Mouse (Mus musculus): ENCODE measurements around the gene Lmo2.
A peak's percentile ranks its signal among the peaks of the same experiment; 100 is the strongest.
"Not testable (repeated sequence)": the region's sequence is repeated elsewhere in the genome, so short reads cannot be mapped to it uniquely, and the experiment has no call there.

Gene Lmo2

DNA sequence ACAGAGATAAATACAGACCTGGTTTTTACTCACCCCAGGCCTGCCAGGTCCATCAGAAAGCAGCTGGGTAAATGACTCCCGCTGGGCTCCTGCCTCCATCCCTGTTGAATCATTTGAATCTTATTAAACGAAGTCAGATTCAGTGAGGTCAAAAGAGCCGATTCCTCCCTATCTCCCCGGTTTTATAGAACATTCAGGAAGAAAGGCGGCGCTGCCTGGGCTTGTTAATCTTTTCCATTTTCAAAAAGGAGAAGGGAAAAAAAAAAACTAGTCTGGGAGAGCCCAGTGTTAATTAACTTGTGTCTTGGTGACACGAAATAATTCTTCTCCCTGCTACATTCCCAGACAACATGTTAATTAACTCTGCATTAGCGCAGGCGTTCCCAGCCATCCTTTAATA is 19.9 kb downstream of the Lmo2 start:
- no peak for DNase-seq (ENCODE audit: low spot score in 2 of 2)

DNA sequence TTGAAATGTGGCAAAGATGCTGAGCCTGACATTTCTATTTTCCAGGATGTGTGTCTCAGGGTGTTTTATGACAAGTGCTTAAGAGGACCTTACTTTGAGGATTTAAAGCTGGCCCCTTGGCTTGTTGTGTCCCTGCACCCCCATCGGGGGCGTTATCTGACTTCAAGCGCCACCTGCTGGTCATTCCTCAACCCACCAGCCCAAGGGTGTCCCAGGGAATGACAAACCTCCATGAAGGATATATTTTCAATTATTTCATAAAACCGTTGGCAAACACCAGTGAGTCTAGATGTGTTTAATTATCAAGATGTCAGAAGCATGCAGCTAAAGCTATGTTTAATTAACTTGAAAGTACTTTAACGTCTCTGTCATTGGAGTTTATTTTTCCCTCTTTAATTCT is 24.5 kb downstream of the Lmo2 start:
- peak; percentile 62 to 67 for DNase-seq (ENCODE audit: low spot score in 2 of 2)

DNA sequence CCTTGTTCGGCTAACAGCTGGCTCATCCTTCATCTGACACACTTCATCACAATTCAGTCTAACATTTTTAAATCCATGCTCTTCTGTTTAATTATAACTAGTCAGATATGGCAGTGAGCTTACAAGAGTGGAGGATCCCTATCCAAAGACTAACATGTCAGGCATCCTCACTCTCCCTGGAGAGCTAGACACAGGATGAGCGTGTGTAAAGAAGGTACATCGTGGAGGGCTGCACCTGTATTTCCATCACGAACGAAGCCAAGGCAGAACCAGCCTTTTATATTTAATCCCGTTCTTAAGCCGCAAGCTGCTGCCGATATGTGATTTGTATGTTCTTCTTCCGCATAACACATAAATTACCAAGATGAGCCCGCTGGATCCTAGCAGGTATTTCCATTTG is 25.4 kb downstream of the Lmo2 start:
- DNase-seq (ENCODE audit: low spot score in 2 of 2) = no peak

DNA sequence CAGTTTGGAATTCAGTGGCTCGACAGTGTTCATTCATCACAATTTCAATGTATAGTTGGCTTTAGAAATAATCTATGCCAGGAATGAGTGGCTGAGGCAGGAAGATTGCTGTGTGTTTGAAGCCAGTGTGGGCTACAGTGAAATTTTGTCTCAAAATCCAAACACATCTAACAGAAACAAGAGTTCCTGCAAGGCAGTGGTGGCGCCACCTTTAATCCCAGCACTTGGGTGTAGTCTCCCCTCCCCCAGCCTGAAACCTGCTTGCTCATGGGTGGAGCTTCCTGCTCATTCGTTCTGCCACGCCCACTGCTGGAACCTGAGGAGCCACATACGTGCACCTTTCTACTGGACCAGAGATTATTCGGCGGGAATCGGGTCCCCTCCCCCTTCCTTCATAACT is 29.8 kb downstream of the Lmo2 start:
- DNase-seq (ENCODE audit: low spot score in 2 of 2) = not testable (repeated sequence)

DNA sequence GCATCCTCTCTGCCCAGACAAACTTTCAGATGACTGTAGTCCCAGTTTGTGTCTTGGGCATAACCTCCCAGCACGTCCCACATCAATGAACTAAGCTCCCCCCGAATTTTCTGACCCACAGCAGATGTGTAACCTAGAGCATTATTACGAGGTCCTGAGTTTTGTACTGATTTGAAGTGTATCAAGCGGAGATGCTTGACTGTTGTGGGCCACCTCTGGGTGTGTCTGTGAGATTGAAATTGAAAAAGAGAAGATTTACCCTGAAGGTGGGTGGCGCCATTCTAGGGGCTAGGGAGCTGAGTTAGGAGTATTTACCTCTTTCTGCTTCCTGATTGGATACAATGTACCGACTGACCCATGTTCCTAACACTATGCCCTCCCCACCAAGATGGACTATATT is 31.9 kb downstream of the Lmo2 start:
- no peak for DNase-seq (ENCODE audit: low spot score in 2 of 2)

DNA sequence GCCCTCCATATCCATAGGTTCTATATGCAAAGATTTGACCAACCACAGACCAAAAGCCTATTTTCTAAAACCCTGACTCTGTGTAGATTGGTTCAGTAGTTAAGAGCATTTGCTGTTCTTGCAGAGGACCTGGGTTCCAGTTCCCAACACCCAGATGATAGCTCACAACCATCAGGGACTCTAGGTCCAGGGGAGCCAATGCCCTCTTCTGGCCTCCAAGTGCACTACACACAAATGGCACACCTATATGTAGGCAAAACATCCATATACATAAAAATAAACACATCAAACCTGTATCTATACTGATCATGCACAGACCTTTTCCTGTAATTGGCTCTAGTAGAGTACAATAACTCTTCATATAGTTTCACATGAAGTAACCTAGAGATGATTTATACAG is 33.5 kb downstream of the Lmo2 start:
- DNase-seq (ENCODE audit: low spot score in 2 of 2) = no peak

DNA sequence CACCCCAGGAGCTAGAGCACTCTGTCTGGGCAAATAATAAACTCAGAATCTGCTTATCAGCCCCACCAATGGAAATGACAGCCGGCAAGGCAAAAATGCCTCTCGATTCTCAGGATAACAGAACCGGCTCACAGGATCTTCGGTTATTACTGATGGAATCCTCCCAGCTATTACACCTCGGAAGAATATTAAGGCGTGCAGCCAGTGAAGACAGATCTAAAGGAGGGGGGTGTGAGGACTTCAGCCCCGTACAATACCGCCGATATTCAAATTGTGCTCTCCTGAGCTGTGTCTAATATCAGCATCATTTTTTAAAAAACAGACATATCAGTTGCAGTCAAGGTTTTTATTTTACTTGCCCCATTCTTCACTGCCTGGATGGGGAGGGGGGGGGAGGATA is 34.4 kb downstream of the Lmo2 start:
- no peak for DNase-seq (ENCODE audit: low spot score in 2 of 2)

DNA sequence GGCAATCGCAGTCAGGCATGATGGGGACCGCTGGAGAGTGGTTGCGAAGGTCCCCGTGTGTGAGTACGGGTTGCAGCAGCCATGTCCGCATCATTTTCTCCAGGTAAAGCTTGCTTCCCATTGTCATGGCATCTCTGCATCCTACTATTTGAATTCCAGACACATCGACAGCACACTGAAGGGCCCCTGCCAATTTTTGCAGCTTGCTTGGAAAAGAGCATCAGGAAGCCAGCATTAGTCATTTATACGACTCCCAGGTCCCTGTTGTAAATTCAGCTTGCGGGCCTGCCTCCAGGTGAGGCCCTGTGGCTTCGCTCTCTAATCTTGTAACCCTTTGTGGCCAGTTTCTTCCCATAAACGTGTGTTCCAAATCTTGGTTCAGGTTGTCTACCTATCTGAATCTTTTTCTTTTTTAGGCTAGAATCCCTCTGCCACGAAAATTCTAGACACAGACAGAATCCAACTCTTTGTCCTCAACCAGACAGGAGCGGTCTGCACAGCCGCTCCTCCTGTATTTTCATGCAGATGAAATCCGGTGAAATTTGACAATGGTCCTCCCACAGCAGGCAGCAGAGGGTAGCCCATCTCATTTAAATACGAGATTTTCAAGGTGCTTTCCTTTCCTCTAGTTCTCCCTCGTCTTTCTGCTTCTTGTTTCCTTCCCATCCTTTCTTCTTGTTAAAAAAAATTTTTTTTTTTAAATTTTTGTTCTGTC is 35.0 kb downstream of the Lmo2 start:
- no peak for DNase-seq (ENCODE audit: low spot score in 2 of 2)

DNA sequence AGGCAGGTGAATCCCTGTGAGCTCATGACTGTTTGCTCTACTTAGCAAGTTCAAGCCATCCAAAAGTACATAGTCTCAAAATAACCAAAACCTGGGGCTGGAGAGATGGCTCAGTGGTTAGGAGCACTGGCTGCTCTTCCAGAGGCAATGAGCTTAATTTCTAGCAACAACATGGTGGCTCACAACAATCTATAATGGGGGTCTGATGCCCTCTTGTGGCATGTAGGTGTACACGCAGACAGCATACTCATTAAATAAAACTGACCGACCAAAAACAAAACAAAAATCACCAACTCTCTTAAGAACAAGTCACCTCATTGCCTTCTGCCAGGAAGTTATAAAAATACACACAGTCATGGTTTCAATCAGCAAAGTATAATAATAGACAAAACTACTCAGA is 43.3 kb downstream of the Lmo2 start:
- DNase-seq (ENCODE audit: low spot score in 2 of 2) = no peak

DNA sequence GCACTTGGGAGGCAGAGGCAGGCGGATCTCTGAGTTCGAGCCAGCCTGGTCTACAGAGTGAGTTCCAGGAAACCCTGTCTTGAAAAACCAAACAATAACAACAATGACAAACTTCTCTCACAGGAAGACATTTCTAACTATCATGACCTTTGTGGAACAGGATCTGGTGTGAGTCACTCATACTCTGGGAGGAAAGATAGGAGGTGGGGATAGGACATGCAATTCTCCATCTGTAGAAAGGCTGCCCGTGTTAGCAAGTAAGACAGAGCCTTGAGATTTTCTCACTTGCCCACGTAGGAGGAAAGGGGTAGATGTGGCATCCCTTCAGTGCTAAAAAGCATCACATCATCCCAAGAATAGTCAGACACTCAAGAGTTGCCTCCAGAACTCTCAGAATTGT is 44.1 kb downstream of the Lmo2 start:
- DNase-seq (ENCODE audit: low spot score in 2 of 2) = no peak

DNA sequence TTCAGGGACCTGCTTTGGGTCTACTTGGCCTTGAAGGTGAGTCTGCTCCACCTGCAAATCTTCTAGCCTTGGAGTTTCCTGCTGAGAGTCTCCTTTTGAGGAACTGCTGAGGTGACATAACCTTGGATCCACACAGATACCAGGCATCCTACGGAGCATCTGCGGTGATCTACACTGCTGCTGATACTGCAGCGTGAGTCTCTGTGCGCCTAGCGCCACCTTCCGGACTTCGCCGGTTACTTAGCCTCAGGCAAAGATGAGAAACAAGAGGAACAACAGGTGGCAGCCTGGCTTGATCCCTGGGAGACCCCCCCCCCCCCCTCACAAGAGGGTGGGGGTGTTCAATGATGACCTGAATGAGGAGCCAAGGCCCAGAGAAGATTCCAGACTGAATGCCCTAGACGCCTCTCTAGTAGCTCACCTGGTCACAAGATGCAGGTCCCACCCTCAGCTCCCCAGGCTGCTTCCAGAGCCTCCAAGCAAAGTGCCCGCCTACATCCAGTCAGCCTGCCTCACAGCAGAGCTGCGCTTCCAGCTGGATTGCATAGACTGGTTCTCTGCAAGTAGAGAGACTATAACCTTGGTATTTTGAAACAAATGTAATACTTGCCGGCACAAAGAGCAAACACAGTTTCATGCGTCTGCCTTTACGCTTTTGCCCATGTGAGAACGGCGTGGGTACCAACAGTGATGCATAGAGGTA is 45.1 kb downstream of the Lmo2 start:
- DNase-seq (ENCODE audit: low spot score in 2 of 2) = peak; percentile 61 to 82

DNA sequence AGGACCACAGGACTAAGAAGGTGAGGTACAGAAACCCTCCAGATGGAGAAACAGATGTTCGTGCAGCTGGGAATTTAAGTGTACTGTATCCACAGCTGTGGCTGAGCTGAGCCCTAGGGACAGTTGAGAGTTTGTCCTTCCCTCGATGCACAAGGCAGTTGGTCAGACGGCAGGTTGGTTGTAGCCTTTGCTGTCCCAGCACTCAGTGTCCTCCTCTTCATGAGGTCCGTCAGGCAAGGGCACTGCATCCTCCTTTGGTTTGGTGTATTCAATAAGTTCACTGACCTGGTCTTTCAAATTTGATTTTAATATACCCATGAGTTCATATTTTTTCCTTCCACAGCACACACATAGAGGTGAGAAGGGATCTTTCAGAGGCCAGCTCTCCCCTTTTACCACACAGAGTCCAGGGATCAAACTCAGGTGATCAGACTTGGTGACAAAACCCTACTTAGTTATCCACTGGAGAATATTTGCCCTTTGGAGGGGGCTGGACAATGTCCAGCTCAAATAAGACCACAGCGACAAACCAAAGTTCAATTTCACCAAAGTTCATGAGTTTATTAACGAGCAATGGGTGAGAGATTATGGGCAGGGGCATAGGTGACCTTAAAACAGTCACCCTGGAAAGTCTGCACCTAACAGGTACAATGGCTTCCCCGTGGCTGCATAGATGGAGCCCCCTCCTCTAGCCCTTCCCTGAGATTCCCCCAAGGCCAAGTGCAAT is 50.2 kb downstream of the Lmo2 start:
- no peak for DNase-seq (ENCODE audit: low spot score in 2 of 2)

DNA sequence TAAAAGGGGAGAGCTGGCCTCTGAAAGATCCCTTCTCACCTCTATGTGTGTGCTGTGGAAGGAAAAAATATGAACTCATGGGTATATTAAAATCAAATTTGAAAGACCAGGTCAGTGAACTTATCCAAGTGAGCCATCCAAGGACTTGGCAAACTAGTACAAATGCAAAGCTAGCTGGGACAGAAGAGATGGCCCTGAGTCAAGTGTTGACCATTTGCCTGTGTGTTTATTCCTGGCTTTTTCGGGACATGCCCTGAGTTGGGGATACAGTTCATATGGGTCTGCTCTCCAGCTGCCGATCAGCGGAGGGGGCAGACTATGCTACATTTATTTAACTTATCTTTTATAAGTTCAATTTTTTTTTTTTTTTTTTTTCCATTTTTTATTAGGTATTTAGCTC is 51.1 kb downstream of the Lmo2 start:
- not testable (repeated sequence) for DNase-seq (ENCODE audit: low spot score in 2 of 2)

DNA sequence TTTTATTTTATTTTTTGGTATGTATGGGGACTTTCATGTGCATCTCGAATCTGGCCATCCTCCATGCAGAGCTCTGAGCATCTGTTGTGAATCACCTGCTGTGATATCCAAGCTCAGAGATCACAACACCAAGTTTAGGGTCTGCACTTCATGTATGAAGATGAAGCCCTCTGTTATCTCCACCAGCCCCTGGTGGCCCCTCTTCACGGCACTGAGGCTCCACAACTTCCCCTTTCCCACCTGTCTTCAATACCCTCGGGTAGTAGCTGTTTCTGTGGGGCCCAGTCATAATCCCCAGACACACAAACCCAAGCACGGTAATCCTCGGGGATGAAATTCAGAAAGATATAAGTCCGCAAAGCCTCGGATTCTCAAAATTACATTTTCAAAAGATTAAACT is 65.3 kb downstream of the Lmo2 start:
- DNase-seq (ENCODE audit: low spot score in 2 of 2) = no peak

DNA sequence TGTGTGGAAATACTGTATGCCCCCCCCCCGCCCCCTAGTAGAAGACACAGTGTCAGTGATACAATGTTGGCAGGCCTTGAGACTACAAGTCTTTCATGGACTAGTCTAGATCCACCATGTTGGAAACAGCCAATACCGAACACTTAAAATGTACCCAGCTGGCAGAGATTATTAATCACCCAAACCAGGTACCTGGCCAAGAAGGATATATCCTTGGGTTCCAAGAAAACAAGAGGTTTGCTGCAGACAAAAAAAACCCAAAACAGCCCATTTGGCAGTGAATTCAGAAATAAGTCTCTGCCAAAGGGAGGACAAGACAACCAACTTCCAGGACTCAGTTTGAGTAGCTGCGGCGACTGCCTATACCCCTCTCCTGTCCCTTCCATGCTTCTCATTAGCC is 66.9 kb downstream of the Lmo2 start:
- no peak for DNase-seq (ENCODE audit: low spot score in 2 of 2)

DNA sequence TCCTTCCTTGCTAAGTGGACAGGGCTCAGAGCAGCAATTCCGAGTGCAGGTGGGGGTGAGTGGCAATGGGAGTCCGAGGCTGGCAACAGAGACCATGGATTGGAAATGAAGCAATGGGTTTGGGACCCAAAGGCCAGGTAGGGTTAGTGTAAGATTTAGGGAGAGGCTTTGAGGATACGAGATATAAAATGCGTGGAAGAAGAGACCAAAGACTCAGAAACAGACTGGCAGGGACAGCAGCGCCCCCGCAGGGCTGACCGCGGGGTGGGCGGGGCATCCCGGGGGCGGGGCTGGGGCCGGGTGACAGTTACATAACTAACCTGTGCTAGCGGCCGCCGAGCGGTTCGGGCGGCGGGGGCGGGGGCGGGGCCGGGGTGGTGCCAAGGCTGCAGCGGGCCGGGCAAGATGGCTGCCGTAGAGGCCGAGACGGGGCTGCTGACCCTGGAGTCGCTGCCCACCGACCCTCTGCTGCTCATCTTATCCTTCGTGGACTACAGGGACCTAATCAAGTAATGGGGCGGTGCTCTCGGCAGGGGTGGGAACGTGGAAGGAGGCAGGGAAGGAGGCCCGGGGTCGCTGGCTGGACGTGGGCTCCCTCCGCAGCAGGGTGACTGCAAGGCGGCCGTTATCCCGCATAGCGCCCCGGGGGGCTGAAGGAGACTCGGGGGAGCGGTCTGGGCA is 69.8 kb downstream of the Lmo2 start, which contains the start of gene Fbxo3:
Fbxo3 (plus strand) TSS at position 264 of the 681 bp plus-strand sequence.
- peak; percentile 78 to 83 for DNase-seq (ENCODE audit: low spot score in 2 of 2)

DNA sequence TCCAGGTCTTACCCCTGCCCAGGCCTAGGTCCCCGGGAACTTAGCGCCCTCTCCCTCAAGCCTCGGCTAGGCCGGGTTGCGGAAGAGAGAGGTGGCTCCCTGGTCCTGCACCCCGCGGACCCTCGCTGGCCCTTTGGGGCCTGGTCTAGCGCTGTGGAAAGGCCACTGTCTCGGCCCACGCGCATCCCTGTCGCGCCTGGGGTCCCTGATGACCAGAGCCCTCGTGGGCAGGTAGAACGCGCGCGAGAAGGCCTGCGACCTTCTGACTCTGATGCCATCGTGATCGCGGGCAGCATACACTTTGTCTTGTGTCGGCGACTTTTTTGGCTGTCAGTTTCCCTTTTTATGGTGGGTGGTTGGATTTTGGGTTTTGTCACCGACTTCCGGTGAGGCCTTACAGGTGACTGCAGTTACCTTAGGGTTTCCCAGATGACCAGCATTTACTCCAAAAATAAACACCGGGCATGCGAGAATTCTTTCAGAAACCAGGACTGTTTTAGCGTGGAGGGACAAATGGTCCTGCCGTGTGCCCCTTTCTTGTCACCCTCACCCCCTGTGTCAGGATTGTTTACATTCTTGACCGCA is 70.4 kb downstream of the Lmo2 start, which contains the start of gene 4931422A03Rik:
4931422A03Rik (minus strand) TSS at position 223 of the 585 bp plus-strand sequence.
- peak in 1 of 2 experiments; percentile 24 for DNase-seq (ENCODE audit: low spot score in 2 of 2)

DNA sequence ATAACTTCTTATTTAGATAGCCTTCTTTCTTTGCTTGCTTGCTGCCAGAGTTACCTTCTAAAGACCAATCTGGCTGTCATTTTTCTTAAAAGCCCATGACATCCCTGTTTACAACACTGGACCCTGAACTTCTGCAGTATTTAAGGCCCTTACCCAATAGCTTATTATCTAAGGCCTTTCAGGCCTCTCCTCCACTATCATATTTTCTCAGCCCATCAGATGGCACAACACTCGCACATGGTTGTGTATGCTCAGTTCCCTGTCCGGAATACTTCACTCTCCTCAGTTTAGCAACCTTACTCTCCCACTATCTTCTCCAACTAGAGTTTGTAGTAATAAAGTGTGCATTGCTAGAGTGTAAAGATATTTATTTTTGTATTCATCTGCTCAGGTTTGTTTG is 71.3 kb downstream of the Lmo2 start:
- DNase-seq (ENCODE audit: low spot score in 2 of 2) = no peak

DNA sequence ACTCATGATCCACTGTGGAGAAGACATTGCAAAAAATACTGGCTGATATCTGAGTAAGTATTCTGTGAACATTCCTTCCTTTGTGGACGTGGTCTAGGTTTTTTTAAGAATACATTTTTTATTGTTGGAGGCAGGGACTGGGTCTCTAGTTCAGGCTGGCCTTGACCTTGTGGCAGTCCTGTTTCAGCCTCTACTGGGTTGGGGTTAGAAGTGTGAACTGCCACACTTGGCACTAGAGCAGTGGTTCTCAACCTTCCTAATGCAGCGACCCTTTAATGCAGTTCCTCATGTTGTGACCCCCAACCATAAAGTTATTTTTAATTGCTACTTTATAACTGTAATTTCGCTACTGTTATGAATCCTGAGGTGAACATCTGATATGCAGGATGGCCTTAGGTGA is 72.6 kb downstream of the Lmo2 start:
- DNase-seq (ENCODE audit: low spot score in 2 of 2) = no peak

Data from frontal cortex, postnatal 36 days (tissue).